Mouse (Mus musculus) neural tube, embryonic 11.5 days (tissue): ENCODE data around the gene Ncln. TPM values are rescaled to one million over a fixed set of nuclear protein-coding genes. Genes with fewer than 3 reads are reported as not detected.

Source experiments
- ATAC-seq: fragments of 200-750 bp; cut with Nextera tagmentation; 2 replicates; pipeline ENCODE4 v1.8.0; 2017; ENCODE audit warnings: moderate number of reproducible peaks, mild to moderate bottlenecking, moderate TSS enrichment, moderate library complexity; ENCODE audit not compliant: insufficient read depth, low FRiP score, low TSS enrichment
- DNase-seq: peaks from one replicate; pipeline ENCODE4 v3.0.0-alpha.2; 2015; ENCODE audit warnings: low spot score
- H3K27ac ChIP-seq: fragments of 300-500 bp; sonication (generic); 2 replicates; pipeline ENCODE4 v1.5.1; 2014; ENCODE audit warnings: low read depth, mild to moderate bottlenecking, low read length
- H3K27me3 ChIP-seq: fragments of 300-500 bp; sonication (generic); 2 replicates; pipeline ENCODE4 v1.6.1; 2014; ENCODE audit warnings: mild to moderate bottlenecking, low read length, mixed read lengths; ENCODE audit not compliant: control insufficient read depth, insufficient read depth
- H3K36me3 ChIP-seq: fragments of 300-500 bp; sonication (generic); 2 replicates; pipeline ENCODE4 v1.6.1; 2014; ENCODE audit warnings: mild to moderate bottlenecking, low read length, moderate library complexity, mixed read lengths; ENCODE audit not compliant: control insufficient read depth, insufficient read depth
- H3K4me1 ChIP-seq: fragments of 300-500 bp; sonication (generic); 2 replicates; pipeline ENCODE4 v1.6.1; 2014; ENCODE audit warnings: low read length, mixed read lengths; ENCODE audit not compliant: control insufficient read depth, insufficient read depth
- H3K4me2 ChIP-seq: fragments of 300-500 bp; sonication (generic); 2 replicates; pipeline ENCODE4 v1.6.1; 2014; ENCODE audit warnings: low read depth, mild to moderate bottlenecking, moderate library complexity
- H3K4me3 ChIP-seq: fragments of 300-500 bp; sonication (generic); 2 replicates; pipeline ENCODE4 v1.5.1; 2014; ENCODE audit warnings: low read depth, low read length
- H3K9ac ChIP-seq: fragments of 300-500 bp; sonication (generic); 2 replicates; pipeline ENCODE4 v1.6.1; 2014; ENCODE audit warnings: mild to moderate bottlenecking, low read length
- H3K9me3 ChIP-seq: fragments of 300-500 bp; sonication (generic); 2 replicates; pipeline ENCODE4 v1.6.1; 2016; ENCODE audit warnings: low read length; ENCODE audit not compliant: control insufficient read depth
- WGBS: fragments of 180-500 bp; shearing (Covaris S2); extraction: QIAGEN DNeasy Blood & Tissue Kit; methylation state at CpG from one replicate; pipeline ENCODE4 v1.1.7; 2014; 5-methylcytosine and 5-hydroxymethylcytosine counted together
- polyA plus RNA-seq: library from polyadenylated mRNA; unstranded; fragments of >200 nt; fragmentation: Nextera tagmentation; extraction: Ambion mirVana; gene quantifications from 2 replicates; pipeline ENCODE4 v1.2.1, GENCODE M21; 2014

The Ncln gene
- 66.2 and 74.2 TPM in 2 replicates for polyA plus RNA-seq

GRCm38 (mm10) chr10:81496264-81496901, at the start of gene Ncln:
TSS of gene Ncln (minus strand) at chr10:81496392.
- DNase-seq (peak; percentile 97), ATAC-seq (peak; percentile 93)
- Histone ChIP-seq H3K27ac (peak within 1 kb of the TSS; percentile 50), H3K9me3 (no peaks in the 10 kb centered on the region), H3K4me2 (peak within 1 kb of the TSS; percentile 98), H3K9ac (peak within 1 kb of the TSS; percentile 82), H3K27me3 (no peaks in the 10 kb centered on the region), H3K36me3 (peaks cover 11% of the 10 kb centered on the region), H3K4me1 (peaks cover 15% of the 10 kb centered on the region), H3K4me3 (peak within 1 kb of the TSS; percentile 84)
- WGBS: under 1% methylated on average over 45 of the region's 45 CpGs

DNA sequence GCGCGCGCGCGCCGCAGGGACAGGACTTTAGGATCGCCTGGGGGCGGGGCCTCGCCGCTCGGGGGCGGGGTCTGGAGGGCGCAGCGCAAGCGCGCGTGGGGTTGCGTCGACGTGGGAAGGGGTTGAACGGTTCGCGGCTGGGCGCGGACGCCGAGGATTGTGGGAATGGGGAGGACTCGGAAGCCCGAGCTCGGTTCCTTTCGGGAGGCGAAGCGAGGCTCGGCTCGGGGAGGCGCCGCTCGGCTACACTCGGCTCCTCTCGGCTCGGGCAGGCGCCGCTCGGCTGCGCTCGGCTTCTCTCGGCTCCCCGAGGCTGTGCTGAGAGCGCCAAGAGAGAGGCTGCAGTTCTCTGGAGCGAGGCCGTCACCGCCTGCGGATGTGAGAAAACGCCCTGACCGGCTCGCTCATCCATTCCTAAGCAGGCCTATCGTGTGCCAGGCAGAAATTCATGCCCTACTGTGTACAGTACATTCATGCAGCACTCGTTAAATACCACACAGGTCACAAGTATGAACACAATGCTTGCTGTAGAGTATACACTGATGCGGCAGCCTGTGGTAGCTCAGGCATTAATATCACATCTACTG, 49.1 kb upstream of the Ncln start, which contains the start of gene Gna11:
Gene Gna11, minus strand, starts transcription at position 30 of the 587 bp plus-strand sequence.
- Histone ChIP-seq H3K27ac (peak within 1 kb of the TSS; percentile 60), H3K4me3 (peak within 1 kb of the TSS; percentile 85), H3K27me3 (no peaks in the 10 kb centered on the region), H3K36me3 (no peaks in the 10 kb centered on the region), H3K9ac (peak within 1 kb of the TSS; percentile 88), H3K4me1 (peaks cover 25% of the 10 kb centered on the region), H3K9me3 (no peaks in the 10 kb centered on the region), H3K4me2 (peak within 1 kb of the TSS; percentile 98)
- ATAC-seq: peak; percentile 94
- peak; percentile 100 for DNase-seq
- 1% methylated on average over 51 of the region's 59 CpGs for WGBS

DNA sequence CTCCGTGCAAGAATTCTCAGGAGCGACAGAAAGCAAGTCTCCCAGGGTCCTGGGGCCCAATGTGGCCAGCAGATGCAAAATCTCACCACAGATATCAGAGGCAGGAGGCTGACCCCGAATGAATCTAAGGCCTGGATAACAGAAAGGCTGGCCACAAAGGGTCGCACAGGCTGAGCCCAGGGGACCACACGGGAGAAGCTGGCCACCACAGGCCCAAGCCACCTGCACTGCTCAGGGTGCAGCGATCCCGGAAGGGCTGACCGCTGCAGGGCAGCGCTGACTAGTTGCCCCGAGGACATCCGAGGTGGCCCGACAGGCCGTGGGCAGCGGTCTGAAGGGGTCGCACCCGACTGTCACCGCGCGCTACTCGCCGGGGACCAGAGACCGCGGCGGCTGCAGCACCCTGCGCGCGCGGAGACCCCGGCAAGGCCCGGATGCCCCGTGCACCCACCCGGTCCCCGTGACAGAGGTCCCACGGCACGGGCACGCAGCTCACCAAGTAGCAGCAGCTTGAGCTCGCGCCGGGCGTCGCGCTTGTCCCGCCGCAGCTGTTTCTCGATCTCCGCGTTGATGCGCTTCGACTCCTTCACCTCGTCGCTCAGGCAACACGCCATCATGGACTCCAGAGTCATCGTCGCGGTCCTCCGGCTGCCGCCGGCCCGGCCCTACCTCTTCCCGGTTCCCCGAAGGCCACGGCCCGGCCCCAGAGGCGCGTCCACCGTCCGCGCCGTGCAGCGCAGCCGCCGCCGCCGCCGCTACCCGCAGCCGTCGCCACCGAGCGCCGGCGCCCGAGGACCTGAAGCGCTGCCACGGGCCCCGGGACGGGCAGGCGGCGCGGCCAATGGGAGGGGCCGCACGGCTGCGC, 48.3 kb upstream of the Ncln start:
- H3K36me3 ChIP-seq: no peaks in the 10 kb centered on the region
- H3K27ac ChIP-seq: peak overlapping the region; percentile 60; the same call in 1 of the 2 replicates
- peak overlapping the region; percentile 85 for H3K4me3 ChIP-seq
- peak; percentile 16 for ATAC-seq
- DNase-seq: no peak
- no peaks in the 10 kb centered on the region for H3K9me3 ChIP-seq
- peak overlapping the region; percentile 88 for H3K9ac ChIP-seq
- H3K4me1 ChIP-seq: peaks cover 25% of the 10 kb centered on the region
- H3K27me3 ChIP-seq: no peaks in the 10 kb centered on the region
- H3K4me2 ChIP-seq: peak overlapping the region; percentile 98
- under 1% methylated on average over 86 of the region's 93 CpGs for WGBS

DNA sequence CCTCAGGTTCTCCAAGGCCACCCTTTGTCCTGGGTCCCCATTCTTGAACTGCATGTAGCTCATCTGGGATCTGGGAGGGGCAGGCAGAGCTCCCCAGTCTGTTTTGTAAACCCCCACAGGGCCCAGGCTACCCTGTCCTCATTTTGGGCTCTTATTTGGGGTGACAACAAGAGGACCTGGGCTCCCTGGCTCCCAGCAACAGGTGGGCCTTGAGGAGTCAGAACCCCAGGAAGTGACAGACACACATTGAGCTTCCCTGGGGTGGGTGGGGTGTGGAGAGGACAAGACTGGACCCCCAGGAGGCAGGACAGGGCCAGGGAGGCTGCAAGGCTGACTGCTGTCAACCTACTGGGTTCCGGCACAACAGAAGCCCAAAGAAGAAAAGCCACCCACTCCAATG, 47.4 kb upstream of the Ncln start:
- DNase-seq (no peak), ATAC-seq (no peak)
- peak overlapping the region; percentile 88 for H3K9ac ChIP-seq
- no peaks in the 10 kb centered on the region for H3K9me3 ChIP-seq
- H3K36me3 ChIP-seq: no peaks in the 10 kb centered on the region
- H3K27ac ChIP-seq: no peak overlapping the region
- no peaks in the 10 kb centered on the region for H3K27me3 ChIP-seq
- WGBS: 81% methylated on average over 1 of the region's 1 CpGs
- H3K4me1 ChIP-seq: peaks cover 25% of the 10 kb centered on the region
- H3K4me2 ChIP-seq: peak overlapping the region; percentile 98
- peak overlapping the region; percentile 85 for H3K4me3 ChIP-seq

DNA sequence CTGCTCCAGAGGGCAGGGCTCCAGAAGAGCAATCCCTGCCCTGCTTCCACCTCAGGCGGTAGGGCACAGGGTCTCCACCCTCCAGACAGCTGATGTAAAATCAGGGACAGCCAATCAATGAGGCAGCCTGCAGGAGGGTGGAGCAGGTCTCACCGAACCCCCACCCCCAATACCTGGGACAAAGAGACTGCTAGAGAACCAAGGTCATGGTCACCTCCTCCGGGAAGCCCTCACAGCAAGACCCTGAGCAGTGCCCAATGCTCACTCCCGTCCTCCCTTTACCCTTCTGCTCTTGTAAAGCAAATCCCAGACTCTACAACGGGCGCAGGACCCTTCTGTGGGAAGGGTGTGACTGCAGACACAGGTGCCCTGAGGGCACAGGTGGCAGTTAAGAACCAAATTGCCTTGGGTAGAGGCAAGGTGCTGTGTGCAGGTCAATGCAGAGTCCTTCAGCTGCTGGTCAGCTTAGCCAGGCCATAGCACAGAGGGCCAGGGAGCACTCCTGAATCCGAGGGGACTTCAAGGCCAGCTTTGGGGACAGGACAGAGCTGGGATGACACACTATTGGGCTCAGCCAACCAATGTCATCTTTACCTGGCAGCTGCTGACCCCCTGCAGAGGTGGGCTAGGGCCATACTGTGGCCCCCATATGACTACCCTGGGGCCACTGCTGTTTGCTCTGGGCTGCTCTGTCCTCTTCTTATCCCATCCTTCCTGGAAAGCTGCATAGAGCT, 46.7 kb upstream of the Ncln start:
- Histone ChIP-seq H3K9ac (peak overlapping the region; percentile 88), H3K4me2 (0 out of 2 replicates have a peak overlapping the region, but pooled peaks have one; percentile 8), H3K4me1 (peaks cover 25% of the 10 kb centered on the region), H3K4me3 (peak overlapping the region; percentile 4; the same call in 1 of the 2 replicates), H3K36me3 (no peaks in the 10 kb centered on the region), H3K9me3 (no peaks in the 10 kb centered on the region), H3K27ac (no peak overlapping the region), H3K27me3 (no peaks in the 10 kb centered on the region)
- ATAC-seq (no peak), DNase-seq (no peak)
- WGBS: 74% methylated on average over 7 of the region's 7 CpGs

DNA sequence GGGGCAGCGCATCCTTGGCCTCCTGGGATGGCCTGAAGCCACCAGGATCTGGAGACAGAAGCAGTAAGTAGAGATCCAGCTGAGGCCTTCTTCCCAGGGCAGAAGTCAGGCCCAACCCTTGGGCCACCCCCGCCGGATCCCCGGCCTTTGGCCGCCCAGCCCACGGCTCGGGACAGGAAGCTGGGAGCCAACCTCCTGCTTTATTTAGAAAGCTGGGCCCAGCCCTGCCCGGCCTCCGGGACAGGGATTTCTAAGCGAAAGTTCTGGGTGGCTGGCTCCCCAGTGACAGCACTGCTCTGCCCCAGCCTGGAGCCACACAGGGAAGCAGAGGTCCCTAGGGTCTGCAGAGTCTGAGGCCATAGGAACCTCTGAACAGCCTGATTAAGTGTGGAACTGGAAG, 45.6 kb upstream of the Ncln start:
- Histone ChIP-seq H3K4me2 (no peak overlapping the region), H3K27ac (no peak overlapping the region), H3K36me3 (no peaks in the 10 kb centered on the region), H3K27me3 (no peaks in the 10 kb centered on the region), H3K9ac (no peak overlapping the region), H3K4me1 (peaks cover 25% of the 10 kb centered on the region), H3K4me3 (no peak overlapping the region), H3K9me3 (no peaks in the 10 kb centered on the region)
- DNase-seq (no peak), ATAC-seq (no peak)
- 81% methylated on average over 10 of the region's 10 CpGs for WGBS

- H3K4me3 ChIP-seq: no peak overlapping the region
- H3K4me1 ChIP-seq: peaks cover 25% of the 10 kb centered on the region
- H3K9me3 ChIP-seq: no peaks in the 10 kb centered on the region
- no peaks in the 10 kb centered on the region for H3K27me3 ChIP-seq
- H3K27ac ChIP-seq: no peak overlapping the region
- ATAC-seq: no peak
- H3K4me2 ChIP-seq: no peak overlapping the region
- H3K9ac ChIP-seq: no peak overlapping the region
- no peak for DNase-seq
- no peaks in the 10 kb centered on the region for H3K36me3 ChIP-seq
- WGBS: 92% methylated on average over 5 of the region's 5 CpGs
These were observed 45.2 kb upstream of the Ncln start for GRCm38 (mm10) chr10:81541363-81541762.

- Histone ChIP-seq H3K27ac (no peak overlapping the region), H3K4me3 (no peak overlapping the region), H3K4me1 (peaks cover 17% of the 10 kb centered on the region), H3K9ac (no peak overlapping the region), H3K4me2 (no peak overlapping the region), H3K9me3 (no peaks in the 10 kb centered on the region), H3K27me3 (no peaks in the 10 kb centered on the region), H3K36me3 (no peaks in the 10 kb centered on the region)
- WGBS: 87% methylated on average over 3 of the region's 3 CpGs
- no peak for ATAC-seq
- no peak for DNase-seq
These were observed 42.3 kb upstream of the Ncln start for GRCm38 (mm10) chr10:81538321-81539048.
